Mouse (Mus musculus) monocyte, adult 2 months (primary cell): ENCODE results near the gene Cenpm.

Experiments used
- DNase-seq, 2 experiments: peaks; one replicate each; pipeline ENCODE4 v3.0.0; 2022; ENCODE audit warnings: low spot score in 2 of 2, low read depth in 1 of 2

The Cenpm gene

DNA sequence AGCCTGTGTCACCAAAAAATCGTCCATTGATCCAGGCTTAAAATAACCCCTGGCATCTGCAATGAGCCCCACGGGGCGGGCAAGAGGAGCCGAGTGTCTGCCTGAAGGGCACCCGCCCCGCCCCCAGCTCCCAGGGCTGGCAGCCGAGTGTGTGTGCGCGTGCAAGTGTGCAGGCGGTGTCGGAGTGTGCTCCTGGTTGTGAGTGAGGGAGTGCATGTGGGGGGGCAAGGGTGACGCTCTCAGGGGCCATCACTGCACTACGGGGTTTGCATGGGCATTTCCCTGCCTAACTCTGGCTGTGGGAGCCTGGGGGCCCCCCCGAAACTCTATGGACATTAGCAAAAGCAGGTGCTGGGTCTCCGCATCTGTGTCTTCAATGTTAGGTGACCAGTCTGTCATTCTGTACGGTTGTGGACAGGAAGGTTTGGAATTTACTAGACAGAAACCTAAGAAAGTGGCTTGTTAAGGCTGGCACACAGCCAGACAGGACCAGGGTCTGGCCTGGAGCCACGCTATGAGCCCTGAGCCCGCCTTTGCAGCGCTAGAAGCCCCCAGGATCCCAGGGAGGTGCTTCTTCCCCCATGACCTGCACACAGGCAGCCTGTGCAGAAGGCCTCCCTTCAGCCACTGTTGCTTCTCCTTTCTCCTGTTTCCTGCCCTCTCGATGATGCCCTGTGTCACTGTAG lies 28.3 kb downstream of the Cenpm start:
- DNase-seq: no peak

- no peak for DNase-seq
Measured at GRCm38 (mm10) chr15:82215332-82216046, 29.1 kb downstream of the Cenpm start.

DNA sequence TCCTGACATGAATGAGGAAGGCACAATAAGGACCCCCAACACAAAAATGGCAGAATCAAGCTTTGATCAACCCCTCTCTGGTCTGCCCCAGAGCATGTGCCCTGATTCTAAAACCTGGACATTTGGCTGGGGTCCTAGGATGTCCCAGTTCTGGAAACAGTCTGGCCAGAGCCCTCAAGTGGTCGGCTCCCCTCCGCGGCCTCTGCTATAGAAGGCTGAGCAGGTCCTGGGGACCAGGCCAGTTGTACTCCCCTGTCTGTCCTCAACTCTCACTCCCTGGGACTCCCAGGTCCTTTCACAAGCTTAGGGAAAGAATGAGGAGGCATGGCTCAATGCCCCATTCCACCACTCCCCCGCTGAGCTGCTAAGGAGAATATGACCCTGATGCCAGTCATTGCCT lies 31.3 kb downstream of the Cenpm start:
- DNase-seq: no peak

DNA sequence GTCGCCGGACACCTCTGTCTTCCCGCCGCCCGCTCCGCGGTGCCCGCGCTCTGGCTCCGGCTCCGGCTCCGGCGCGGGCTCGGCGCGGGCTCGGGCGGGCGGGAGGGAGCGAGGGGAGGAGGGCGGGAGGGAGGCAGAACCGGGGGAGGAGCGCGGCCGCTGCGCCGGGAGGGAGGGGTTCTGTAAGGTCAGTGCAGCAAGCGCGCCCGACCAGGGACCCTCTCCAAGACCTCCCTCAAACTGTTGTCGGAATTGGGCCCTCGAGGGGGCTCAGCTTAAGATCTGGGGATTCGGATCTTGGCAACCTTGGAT lies 31.8 kb downstream of the Cenpm start, which contains the start of gene Shisa8:
Shisa8 (minus strand) TSS at position 64 of the 312 bp plus-strand sequence.
- DNase-seq: no peak

DNA sequence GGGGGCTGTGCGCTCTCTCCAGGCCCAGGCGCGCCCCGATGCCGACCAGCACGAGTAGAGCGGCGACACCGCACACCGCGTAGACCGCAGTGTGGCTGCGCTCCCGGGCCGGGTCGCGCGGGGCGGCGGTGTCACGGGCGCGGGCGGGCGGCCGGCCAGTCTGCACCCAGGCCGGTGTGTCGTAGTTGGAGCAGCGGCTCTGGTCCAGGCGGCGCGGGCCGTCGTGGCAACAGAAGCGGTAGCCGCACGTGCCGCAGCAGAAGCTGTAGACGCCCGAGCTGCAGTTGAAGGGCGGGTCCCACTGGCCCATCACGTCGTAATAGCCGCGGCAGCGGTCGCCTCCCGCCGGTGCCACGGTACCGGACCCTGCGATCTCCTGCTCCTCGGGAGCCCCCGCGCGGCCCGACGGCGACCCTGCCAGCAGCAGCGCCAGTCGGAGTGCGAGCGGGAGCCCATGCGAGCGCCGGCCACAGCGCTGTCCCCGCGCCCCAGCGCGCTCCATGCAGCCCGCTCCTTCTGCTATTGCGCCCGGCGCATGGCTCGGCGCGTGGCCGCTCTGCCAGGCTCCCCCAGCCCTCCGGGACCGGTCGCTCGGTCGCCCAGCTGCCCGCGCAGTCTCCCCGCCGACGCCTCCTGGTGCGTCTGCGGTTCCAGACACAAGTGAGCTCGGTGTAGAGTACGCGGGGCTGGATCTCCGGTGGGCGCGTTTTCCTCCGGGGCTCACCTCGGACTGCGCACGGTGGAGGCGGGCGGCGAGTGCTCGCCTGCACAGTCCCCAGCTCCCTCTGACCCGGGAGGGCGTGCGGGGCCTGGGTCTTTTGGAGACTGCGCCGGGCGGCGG lies 32.4 kb downstream of the Cenpm start:
- no peak for DNase-seq

DNA sequence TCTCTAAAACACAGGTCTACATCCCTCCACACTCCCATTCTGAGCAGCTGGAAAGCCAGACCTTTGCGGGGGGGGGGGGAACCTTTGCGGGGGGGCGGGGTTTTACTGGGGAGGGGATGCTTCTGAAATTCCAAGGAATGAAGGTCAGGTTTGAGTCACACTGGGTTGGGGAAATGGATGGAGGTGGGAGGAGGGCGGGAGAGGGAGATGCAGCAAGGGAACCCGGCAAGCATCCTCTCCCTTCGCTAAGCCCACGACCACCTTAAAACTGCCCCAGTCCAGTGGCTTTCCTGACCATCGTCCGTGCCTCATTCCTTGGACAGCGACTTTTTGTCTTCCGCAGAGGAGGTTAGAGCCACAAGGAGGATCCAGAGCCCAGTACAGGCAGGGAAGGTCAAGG lies 33.3 kb downstream of the Cenpm start:
- no peak for DNase-seq

- no peak for DNase-seq
Measured at GRCm38 (mm10) chr15:82210801-82211200, 33.7 kb downstream of the Cenpm start.

- DNase-seq: no peak
Measured at GRCm38 (mm10) chr15:82209295-82210050, 35.1 kb downstream of the Cenpm start.

DNA sequence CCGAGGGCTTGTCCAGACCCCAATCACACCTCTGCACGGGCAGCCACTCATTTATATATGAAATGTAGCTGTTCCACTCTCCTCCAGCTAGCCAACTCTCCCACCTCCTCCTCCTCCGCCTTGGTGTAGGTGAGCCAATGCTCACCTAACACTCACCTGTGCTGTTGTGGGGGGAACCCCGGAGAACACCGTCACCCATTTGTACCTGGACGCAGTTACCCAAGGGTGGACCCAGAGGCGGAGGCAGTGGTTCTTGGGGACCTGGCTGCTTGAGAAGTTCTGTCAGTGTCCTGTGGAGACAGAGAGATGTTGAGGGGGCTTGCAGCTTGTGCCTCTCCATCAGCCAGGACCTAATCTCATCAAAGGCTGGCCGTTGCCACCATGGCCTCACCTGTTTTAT lies 36.2 kb downstream of the Cenpm start:
- no peak for DNase-seq

- no peak for DNase-seq
Measured at GRCm38 (mm10) chr15:82207504-82208219, 36.9 kb downstream of the Cenpm start.

DNA sequence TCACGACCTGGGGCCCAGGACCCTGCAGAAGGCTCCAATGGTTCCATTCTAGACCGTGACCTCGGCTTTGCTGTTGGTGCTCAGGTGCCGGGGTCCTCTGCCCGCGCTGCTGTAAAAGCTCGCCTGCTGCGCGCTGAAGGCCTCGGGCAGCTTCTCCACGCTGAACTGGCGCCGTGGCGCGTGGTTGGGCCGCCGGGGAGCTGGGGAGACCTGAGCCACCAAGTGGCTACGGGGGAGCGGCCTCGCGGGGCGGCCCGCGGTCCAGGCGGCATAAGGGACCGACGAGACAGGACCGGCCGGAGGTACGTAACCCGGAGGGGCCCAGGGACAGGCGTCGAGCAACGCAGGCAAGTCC lies 37.5 kb downstream of the Cenpm start:
- DNase-seq: no peak

- no peak for DNase-seq
Measured at GRCm38 (mm10) chr15:82206365-82207104, 38.0 kb downstream of the Cenpm start.

GRCm38 (mm10) chr15:82204680-82205371 lies 39.7 kb downstream of the Cenpm start:
- DNase-seq: no peak

DNA sequence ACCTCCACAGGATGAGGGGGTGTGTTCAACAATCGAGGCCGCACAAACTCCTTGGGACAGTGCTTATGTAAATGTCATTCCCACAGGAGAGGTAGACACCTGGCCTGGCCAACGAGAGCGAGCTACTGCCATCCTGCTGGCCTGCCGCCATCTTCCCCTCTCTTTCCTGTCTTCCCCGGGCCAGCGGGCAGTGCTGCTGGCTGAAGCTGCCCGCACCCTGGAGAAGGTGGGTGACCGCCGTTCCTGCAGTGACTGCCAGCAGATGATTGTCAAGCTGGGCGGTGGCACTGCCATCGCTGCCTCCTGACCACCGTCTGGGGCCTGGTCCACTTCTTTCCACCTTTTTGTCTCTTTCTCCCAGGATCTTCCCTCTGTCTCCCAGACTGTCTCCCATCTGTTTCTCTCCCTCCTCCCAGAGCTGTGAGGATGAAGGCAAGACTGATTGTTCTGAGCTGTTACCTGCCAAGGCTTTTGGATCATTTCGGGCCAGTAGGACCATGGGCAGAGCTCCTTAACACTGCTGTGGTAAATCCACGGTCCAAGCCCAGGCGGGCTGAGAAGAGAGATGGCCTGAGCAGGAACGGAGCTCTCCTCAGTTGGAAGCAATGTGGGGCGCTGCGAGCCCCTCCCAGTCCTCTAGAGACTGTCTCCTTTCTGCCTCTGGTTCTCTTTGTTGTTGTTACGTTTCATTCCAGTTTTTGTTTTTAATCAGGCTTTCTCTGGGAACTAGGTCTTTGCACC lies 40.8 kb downstream of the Cenpm start:
- no peak for DNase-seq

- DNase-seq: no peak
Measured at GRCm38 (mm10) chr15:82203090-82203489, 41.5 kb downstream of the Cenpm start.

DNA sequence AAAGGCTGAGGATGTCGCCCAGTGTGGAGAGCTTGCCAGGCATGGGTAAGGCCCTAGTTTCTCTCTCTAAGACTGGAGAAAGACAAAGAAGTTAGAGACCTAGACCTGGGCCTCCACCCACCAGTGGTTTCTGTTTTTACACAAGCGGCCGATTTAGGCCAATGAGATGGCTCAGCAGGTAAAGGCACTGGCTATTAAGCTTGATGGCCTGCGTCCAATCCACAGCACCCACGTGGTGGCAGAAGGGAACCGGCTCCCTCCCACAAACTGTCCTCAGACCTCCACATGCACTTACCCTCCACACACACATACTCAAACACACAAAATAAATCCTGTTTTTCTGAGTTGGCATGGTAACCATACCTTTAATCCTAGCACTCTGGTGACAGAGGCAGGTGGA lies 42.5 kb downstream of the Cenpm start:
- DNase-seq: no peak

DNA sequence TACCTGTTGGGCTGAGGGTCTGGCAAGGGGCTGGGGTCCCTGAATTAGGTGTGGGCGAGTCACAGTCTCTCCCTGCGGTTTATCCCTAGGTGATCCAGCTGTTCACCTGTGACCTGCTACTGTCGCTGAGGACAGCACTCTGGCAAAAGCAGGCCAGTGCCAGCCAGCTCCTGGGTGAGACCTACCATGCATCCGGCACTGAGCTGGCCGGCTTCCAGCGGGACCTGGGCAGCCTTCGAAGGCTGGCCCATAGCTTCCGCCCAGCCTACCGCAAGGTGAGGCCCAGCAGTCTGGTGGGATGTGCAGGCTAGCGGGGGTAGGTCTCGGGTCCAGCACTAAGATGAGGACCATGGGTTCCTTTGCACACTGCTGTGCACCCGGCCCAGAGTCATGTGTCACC lies 45.0 kb downstream of the Cenpm start:
- no peak for DNase-seq

GRCm38 (mm10) chr15:82198342-82198741 lies 46.2 kb downstream of the Cenpm start:
- no peak for DNase-seq

- DNase-seq: no peak
Measured at GRCm38 (mm10) chr15:82197937-82198336, 46.6 kb downstream of the Cenpm start.
